Mouse (Mus musculus) 416B (cell line): ENCODE measurements around the gene Elob.
A peak's percentile ranks its signal among the peaks of the same experiment; 100 is the strongest.

ENCODE experiments used
- DNase-seq: peaks from one replicate; pipeline ENCODE4 v3.0.0; 2011; ENCODE audit warnings: low read depth

Gene Elob

DNA sequence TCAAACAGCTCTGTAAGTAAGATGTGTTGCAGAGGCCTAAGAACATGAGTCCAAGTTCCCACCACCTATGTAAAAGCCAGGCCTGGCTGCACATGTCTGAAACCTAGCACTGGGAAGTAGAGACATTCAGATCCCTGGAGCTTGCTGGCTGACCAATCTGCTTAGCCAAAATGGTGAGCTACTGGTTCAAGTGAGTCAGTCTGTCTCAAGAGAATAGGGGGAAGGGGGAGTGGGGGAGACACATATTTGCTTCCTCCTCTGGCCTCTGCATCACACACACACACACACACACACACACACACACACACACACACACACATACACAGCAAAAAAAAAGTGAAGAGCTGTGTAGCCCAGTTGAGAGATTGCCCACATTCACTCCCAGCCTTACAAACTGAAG is 45.6 kb downstream of the Elob start:
- no peak for DNase-seq

DNA sequence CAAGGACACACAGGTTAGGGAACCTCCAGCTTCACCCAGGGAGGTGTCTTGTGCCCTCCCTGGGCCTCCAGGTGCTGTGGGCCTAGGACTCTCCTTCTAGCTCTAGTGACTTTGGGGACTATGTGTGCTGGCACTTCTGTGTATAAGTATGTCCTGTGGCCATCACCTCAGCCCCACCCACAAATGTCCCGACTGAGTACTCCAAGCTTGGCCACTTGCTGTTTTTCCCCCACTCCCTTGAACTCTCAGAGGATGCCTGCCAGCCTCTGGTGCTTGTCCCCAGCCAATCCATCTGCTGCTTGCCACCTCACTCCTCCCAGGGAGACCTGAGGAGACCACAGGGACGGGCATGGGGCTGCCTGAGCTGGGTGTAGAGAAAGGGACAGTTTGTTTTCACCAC is 50.5 kb downstream of the Elob start:
- no peak for DNase-seq

DNA sequence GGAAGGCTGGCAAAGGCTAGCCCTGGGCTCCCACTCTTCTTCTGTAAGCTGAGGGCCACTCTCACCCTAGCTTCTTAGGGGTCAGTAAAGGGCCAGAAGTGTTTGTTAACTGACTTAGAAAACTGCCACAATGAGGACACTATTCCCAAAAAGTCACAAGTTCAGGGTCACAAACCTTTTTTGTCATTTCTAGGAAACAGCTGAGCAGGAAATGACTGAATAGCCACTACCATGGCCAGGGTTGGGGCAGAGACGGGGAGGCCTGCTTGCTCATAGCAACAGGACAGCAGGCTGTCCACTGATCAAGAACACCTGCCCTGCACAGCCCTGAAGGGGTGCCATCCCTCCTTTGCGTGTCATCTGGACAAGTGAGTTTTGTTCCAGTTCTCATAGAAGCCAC is 51.8 kb downstream of the Elob start:
- peak; percentile 74 for DNase-seq

DNA sequence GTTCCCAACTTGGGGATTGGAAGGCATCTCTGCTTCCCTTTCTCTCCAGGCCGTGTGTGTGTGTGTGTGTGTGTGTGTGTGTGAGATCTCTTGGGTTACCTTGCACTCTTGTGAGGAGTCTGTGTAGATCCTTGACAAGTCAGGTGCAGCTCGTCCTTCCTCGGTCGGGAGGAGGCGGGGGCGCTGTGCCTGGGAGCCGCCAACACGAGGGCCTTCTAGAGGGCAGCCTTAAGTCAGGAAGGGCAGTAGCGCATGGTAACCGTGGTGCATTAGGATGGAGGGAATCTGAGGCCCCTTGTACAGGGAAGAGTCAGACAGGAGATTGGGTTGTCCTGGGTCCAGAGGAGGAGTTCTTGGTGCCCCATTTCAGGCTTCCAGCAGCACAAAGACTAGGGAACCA is 52.7 kb downstream of the Elob start:
- DNase-seq: no peak
